Mouse (Mus musculus): ENCODE measurements at regions not wholly inside any gene's neighbourhood (a gene's known extent, or its start where the extent isn't known, plus 50 kb on each side); places are given as distances from the start of the nearest gene placed in this dataset.

DNA sequence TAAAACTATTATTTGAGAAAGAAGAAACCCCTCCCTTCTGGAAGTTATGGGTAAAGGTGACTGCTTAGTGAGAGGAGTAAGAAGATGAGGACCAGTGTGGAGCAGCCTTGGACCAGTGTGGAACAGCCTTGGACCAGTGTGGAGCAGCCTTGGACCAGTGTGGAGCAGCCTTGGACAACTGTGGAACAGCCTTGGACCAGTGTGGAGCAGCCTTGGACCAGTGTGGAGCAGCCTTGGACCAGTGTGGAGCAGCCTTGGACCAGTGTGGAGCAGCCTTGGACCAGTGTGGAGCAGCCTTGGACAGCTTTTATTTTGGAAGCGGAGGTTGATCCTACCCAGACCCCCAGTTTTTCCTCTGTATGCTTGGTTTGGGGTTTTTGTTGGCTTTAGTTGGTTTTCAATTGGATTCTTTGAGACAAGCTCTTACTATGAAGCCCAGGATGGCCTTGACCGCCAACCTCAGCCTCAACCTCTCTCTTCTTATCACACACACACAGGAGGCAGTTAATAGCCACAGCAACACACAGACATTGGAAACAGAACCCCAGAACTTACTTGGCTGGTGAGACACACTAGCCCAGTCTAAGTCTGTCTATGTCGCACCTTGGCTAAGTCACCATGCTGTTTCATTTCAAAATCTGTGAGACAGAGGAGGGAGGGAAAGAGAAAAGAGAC lies 364.7 kb upstream of the Gm10131 start:
- TF ChIP-seq USF1 (IDR thresholded peaks at IDR 0.05; ENCODE audit: low read depth) (no peak), MAX (IDR thresholded peaks at IDR 0.05) (no peak)

Measured in C2C12 (cell line).